Mouse (Mus musculus) CH12.LX (cell line): ENCODE results near the gene Ube2q1. TPM values are rescaled to one million over a fixed set of nuclear protein-coding genes. Genes with fewer than 3 reads are reported as not detected.

Source experiments
- DNase-seq: peaks from one replicate; pipeline ENCODE4 v3.0.0-alpha.2; 2013; ENCODE audit errors: extremely low read depth
- H3K27ac ChIP-seq: 2 replicates; pipeline ENCODE4 v1.5.1; 2012; ENCODE audit warnings: low read depth, mild to moderate bottlenecking, control low read depth, moderate library complexity; ENCODE audit not compliant: insufficient read depth
- H3K27me3 ChIP-seq: replicated peaks from 2 replicates; pipeline ENCODE3; 2012; ENCODE audit warnings: inconsistent platforms
- H3K36me3 ChIP-seq, 2 experiments: replicated peaks in 1 of 2; 2 replicates each; pipeline versions ENCODE3 to v1.6.1; 2012; ENCODE audit warnings: inconsistent platforms in 1 of 2, low read length in 1 of 2, mild to moderate bottlenecking in 1 of 2, mixed read lengths in 1 of 2, moderate library complexity in 1 of 2; ENCODE audit not compliant: control insufficient read depth in 1 of 2, insufficient read depth in 1 of 2
- H3K4me1 ChIP-seq, 2 experiments: 2 replicates each; pipeline ENCODE4 v1.6.1; 2012; ENCODE audit warnings: inconsistent platforms in 1 of 2, moderate library complexity in 1 of 2; ENCODE audit not compliant: insufficient read depth in 2 of 2, control insufficient read depth in 1 of 2
- H3K4me2 ChIP-seq: 2 replicates; pipeline ENCODE4 v1.6.1; 2012; ENCODE audit warnings: low read depth, mild to moderate bottlenecking, control low read depth; ENCODE audit not compliant: poor library complexity, insufficient read depth, severe bottlenecking
- H3K4me3 ChIP-seq, 3 experiments: fragments of 150-350 bp in 1 of 3; sonication (generic) in 1 of 3; replicated peaks in 1 of 3; 2 replicates each; pipeline versions ENCODE3 to v1.5.1; 2011 to 2012; ENCODE audit warnings: low read depth in 2 of 3, low read length in 2 of 3, mild to moderate bottlenecking in 2 of 3, moderate library complexity in 2 of 3, control low read depth in 1 of 3, improper control_type of control experiment in 1 of 3, inconsistent platforms in 1 of 3, mixed read lengths in 1 of 3; ENCODE audit not compliant: poor library complexity in 1 of 3
- H3K79me2 ChIP-seq: replicated peaks from 2 replicates; pipeline ENCODE4 v1.6.1; 2012; ENCODE audit warnings: mild to moderate bottlenecking, moderate library complexity; ENCODE audit not compliant: control insufficient read depth, poor library complexity, insufficient read depth, severe bottlenecking; ENCODE audit errors: extremely low read depth
- H3K9ac ChIP-seq: 2 replicates; pipeline ENCODE4 v1.6.1; 2012; ENCODE audit warnings: low read depth, mild to moderate bottlenecking, control low read depth, moderate library complexity; ENCODE audit not compliant: insufficient read depth
- H3K9me3 ChIP-seq: replicated peaks from 2 replicates; pipeline ENCODE3; 2012; ENCODE audit warnings: low read length, inconsistent platforms, mixed read lengths
- BHLHE40 ChIP-seq: IDR thresholded peaks from 2 replicates; pipeline ENCODE4 v1.6.1; 2011; ENCODE audit warnings: mild to moderate bottlenecking, low read depth, low read length, improper control_type of control experiment
- CTCF ChIP-seq, 2 experiments: IDR thresholded peaks in 1 of 2; conservative IDR thresholded peaks in 1 of 2; 2 replicates each; pipeline ENCODE4 v1.5.1; 2011 to 2012; ENCODE audit warnings: low read depth in 2 of 2, low read length in 2 of 2, improper control_type of control experiment in 1 of 2, inconsistent platforms in 1 of 2, mild to moderate bottlenecking in 1 of 2, moderate library complexity in 1 of 2
- ETS1 ChIP-seq: conservative IDR thresholded peaks from 2 replicates; pipeline ENCODE4 v1.6.1; 2012; ENCODE audit warnings: low read depth, mild to moderate bottlenecking, inconsistent platforms, low read length, improper control_type of control experiment, moderate library complexity
- GABPA ChIP-seq: IDR thresholded peaks from 2 replicates; pipeline ENCODE4 v1.6.1; 2012; ENCODE audit warnings: low read depth, low read length, improper control_type of control experiment, inconsistent platforms; ENCODE audit not compliant: insufficient replicate concordance
- IRF4 ChIP-seq: IDR thresholded peaks from 2 replicates; pipeline ENCODE4 v1.6.1; 2014; ENCODE audit warnings: low read depth, mild to moderate bottlenecking, inconsistent platforms, low read length, improper control_type of control experiment
- JUND ChIP-seq: conservative IDR thresholded peaks from 2 replicates; pipeline ENCODE4 v1.6.1; 2011; ENCODE audit warnings: low read depth, low read length, improper control_type of control experiment
- MEF2A ChIP-seq: IDR thresholded peaks from 2 replicates; pipeline ENCODE4 v1.6.1; 2014; ENCODE audit warnings: low read depth, mild to moderate bottlenecking, inconsistent platforms, low read length, improper control_type of control experiment, borderline replicate concordance
- MYC ChIP-seq: IDR thresholded peaks from 2 replicates; pipeline ENCODE4 v1.6.1; 2011; ENCODE audit warnings: low read depth, mild to moderate bottlenecking, improper control_type of control experiment, low read length
- NELFE ChIP-seq: IDR thresholded peaks from 2 replicates; pipeline ENCODE4 v1.6.1; 2011; ENCODE audit warnings: low read depth, low read length, improper control_type of control experiment
- POLR2AphosphoS2 ChIP-seq: IDR thresholded peaks from 2 replicates; pipeline ENCODE4 v1.6.1; 2011; ENCODE audit warnings: low read depth, low read length, improper control_type of control experiment
- RAD21 ChIP-seq: IDR thresholded peaks from 2 replicates; pipeline ENCODE4 v1.6.1; 2011; ENCODE audit warnings: low read depth, mild to moderate bottlenecking, low read length, improper control_type of control experiment, moderate library complexity
- SMC3 ChIP-seq: IDR thresholded peaks from 2 replicates; pipeline ENCODE4 v1.6.1; 2011; ENCODE audit warnings: low read depth, low read length, improper control_type of control experiment
- UBTF ChIP-seq: IDR thresholded peaks from 2 replicates; pipeline ENCODE4 v1.6.1; 2012; ENCODE audit warnings: low read depth, mild to moderate bottlenecking, inconsistent platforms, low read length, improper control_type of control experiment, moderate library complexity
- dilution Hi-C: fragments of 300-500 bp; cut with MboI; formaldehyde crosslinking; loops from 2 replicates; pipeline ENCODE4 v1.14.3; 2020; ENCODE audit warnings: low sequenced_read_pairs; ENCODE audit not compliant: extremely low pct_unique_long_range_greater_than_20kb, extremely low pct_ligation_motif_present
- in situ Hi-C: fragments of 300-500 bp; cut with MboI; formaldehyde crosslinking; loops from 3 replicates; pipeline ENCODE4 v1.14.3; 2019; ENCODE audit warnings: low sequenced_read_pairs, low pct_ligation_motif_present, low pct_unique_long_range_greater_than_20kb, mixed read lengths
- polyA plus RNA-seq: library from polyadenylated mRNA; unstranded; fragments of >175 nt; gene quantifications from 2 replicates; pipeline ENCODE4 v1.2.1, GENCODE M21; 2012; ENCODE audit warnings: low read depth; ENCODE audit not compliant: insufficient read length
- total RNA-seq, 2 experiments: library from RNA; depleted of rRNA; stranded (reverse); fragments of 300-350 nt in 1 of 2; fragments of >200 nt in 1 of 2; gene quantifications; 2 replicates each; pipeline ENCODE4 v1.2.3; 2012 to 2014

The Ube2q1 gene
- total and polyA plus RNA-seq, 3 experiments = 35.4 to 88.8 (median 59.4) TPM

- H3K36me3 ChIP-seq = no peaks in the 10 kb centered on the region
- no peaks in the 10 kb centered on the region for H3K79me2 ChIP-seq
- dilution Hi-C loops = no loop called here
- H3K4me2 ChIP-seq = no peak overlapping the region
- no peaks in the 10 kb centered on the region for H3K9me3 ChIP-seq
- H3K27ac ChIP-seq = no peak overlapping the region
- TF ChIP-seq BHLHE40 (no peak), MEF2A (no peak), SMC3 (no peak), JUND (no peak)
- TF ChIP-seq, all 38 proteins: peak for 0
- Histone ChIP-seq H3K27me3 (peaks cover 3% of the 10 kb centered on the region), H3K4me3 (no peak overlapping the region), H3K4me1 (peaks cover 3 to 7% of the 10 kb centered on the region in 2 experiments; a peak in 3 of 4 replicates), H3K9ac (no peak overlapping the region)
- in situ Hi-C loops = no loop called here
- no peak for DNase-seq
Observed at GRCm38 (mm10) chr3:89808638-89809037, 35.2 kb downstream of the Ube2q1 start.

- dilution Hi-C loops = no loop called here
- no peak for DNase-seq
- Histone ChIP-seq H3K27me3 (peaks cover 5% of the 10 kb centered on the region), H3K27ac (no peak overlapping the region)
- TF ChIP-seq MYC = peak; percentile 54; the same call in 1 of the 2 replicates
- TF ChIP-seq SMC3 = peak; percentile 40
- TF ChIP-seq RAD21 = peak; percentile 24
- TF ChIP-seq IRF4 = no peak
- TF ChIP-seq CTCF (conservative IDR thresholded peaks at IDR 0.05 in 1 of 2, IDR thresholded peaks at IDR 0.05 in 1 of 2; ENCODE audit: low read depth in 2 of 2, low read length in 2 of 2) = peak in 1 of 2 experiments; percentile 69; a peak in 3 of 4 replicates
- TF ChIP-seq, all 38 proteins: peak for 4
- no peaks in the 10 kb centered on the region for H3K79me2 ChIP-seq
- in situ Hi-C loops = no loop called here
- no peak overlapping the region for H3K9ac ChIP-seq
- H3K9me3 ChIP-seq = no peaks in the 10 kb centered on the region
- peaks cover 3 to 7% of the 10 kb centered on the region in 2 experiments; a peak in 3 of 4 replicates for H3K4me1 ChIP-seq
- no peak overlapping the region for H3K4me2 ChIP-seq
- no peaks in the 10 kb centered on the region for H3K36me3 ChIP-seq
- no peak overlapping the region for H3K4me3 ChIP-seq
Observed at GRCm38 (mm10) chr3:89810841-89811240, 37.4 kb downstream of the Ube2q1 start.

GRCm38 (mm10) chr3:89812166-89812565 lies 38.8 kb downstream of the Ube2q1 start:
- H3K4me2 ChIP-seq = no peak overlapping the region
- H3K4me1 ChIP-seq = peaks cover 3 to 7% of the 10 kb centered on the region in 2 experiments; a peak in 3 of 4 replicates
- dilution Hi-C loops = no loop called here
- no peak for TF ChIP-seq UBTF
- no peak for TF ChIP-seq ETS1
- no peak for TF ChIP-seq RAD21
- no peak for TF ChIP-seq GABPA
- no peak for TF ChIP-seq BHLHE40
- TF ChIP-seq JUND = no peak
- no peak for TF ChIP-seq NELFE
- TF ChIP-seq POLR2AphosphoS2 = no peak
- no peak overlapping the region for H3K9ac ChIP-seq
- H3K79me2 ChIP-seq = no peaks in the 10 kb centered on the region
- in situ Hi-C loops = no loop called here
- H3K36me3 ChIP-seq = no peaks in the 10 kb centered on the region
- peaks cover 8% of the 10 kb centered on the region for H3K27me3 ChIP-seq
- no peak overlapping the region for H3K4me3 ChIP-seq
- no peak overlapping the region for H3K27ac ChIP-seq
- DNase-seq = no peak
- no peaks in the 10 kb centered on the region for H3K9me3 ChIP-seq
